Mouse (Mus musculus) spleen, adult 2 months (tissue): Measurements from ENCODE around the gene Gars. TPM values are rescaled to one million over a fixed set of nuclear protein-coding genes. Genes with fewer than 3 reads are reported as not detected.

Experiments used
- DNase-seq, 2 experiments: peaks; one replicate each; pipeline versions ENCODE4 v3.0.0 to v3.0.0-alpha.2; 2012 to 2021; ENCODE audit warnings: low spot score in 2 of 2, low read depth in 1 of 2
- H3K27ac ChIP-seq: fragments of 200-500 bp; 2 replicates; pipeline ENCODE4 v1.5.1; 2012; ENCODE audit warnings: low read length, inconsistent platforms; ENCODE audit not compliant: insufficient read depth
- H3K27me3 ChIP-seq: fragments of 200-500 bp; 2 replicates; pipeline ENCODE4 v1.6.1; 2012; ENCODE audit warnings: mild to moderate bottlenecking, moderate library complexity, low read length, inconsistent platforms; ENCODE audit not compliant: control insufficient read depth, insufficient read depth
- H3K36me3 ChIP-seq: fragments of 200-500 bp; 2 replicates; pipeline ENCODE4 v1.6.1; 2012; ENCODE audit warnings: mild to moderate bottlenecking, low read length, inconsistent platforms; ENCODE audit not compliant: control insufficient read depth, insufficient read depth
- H3K4me1 ChIP-seq: fragments of 200-500 bp; 2 replicates; pipeline ENCODE4 v1.6.1; 2011; ENCODE audit warnings: inconsistent platforms; ENCODE audit not compliant: control insufficient read depth, insufficient read depth, insufficient read length
- H3K4me3 ChIP-seq: fragments of 200-500 bp; 2 replicates; pipeline ENCODE4 v1.5.1; 2011; ENCODE audit warnings: mild to moderate bottlenecking, inconsistent platforms; ENCODE audit not compliant: insufficient read depth, insufficient read length; ENCODE audit errors: extremely low read depth
- CTCF ChIP-seq: fragments of 200-500 bp; IDR thresholded peaks from 2 replicates; pipeline ENCODE4 v1.5.1; 2011; ENCODE audit warnings: mild to moderate bottlenecking, inconsistent platforms; ENCODE audit not compliant: insufficient read depth, insufficient read length, insufficient replicate concordance; ENCODE audit errors: extremely low read depth
- POLR2A ChIP-seq: fragments of 200-500 bp; IDR thresholded peaks from 2 replicates; pipeline ENCODE4 v1.6.1; 2011; ENCODE audit warnings: low read depth, low read length, inconsistent platforms
- WGBS: fragments of 180-500 bp; shearing (Covaris S2); methylation state at CpG from one replicate; pipeline ENCODE4 v1.1.7; 2018; 5-methylcytosine and 5-hydroxymethylcytosine counted together
- polyA plus RNA-seq: library from polyadenylated mRNA; depleted of rRNA; stranded (reverse); fragments of >200 nt; gene quantifications from 2 replicates; pipeline ENCODE4 v1.2.3, GENCODE M21; 2012

The Gars gene
- polyA plus RNA-seq, 1 experiment = 17.1 TPM

DNA sequence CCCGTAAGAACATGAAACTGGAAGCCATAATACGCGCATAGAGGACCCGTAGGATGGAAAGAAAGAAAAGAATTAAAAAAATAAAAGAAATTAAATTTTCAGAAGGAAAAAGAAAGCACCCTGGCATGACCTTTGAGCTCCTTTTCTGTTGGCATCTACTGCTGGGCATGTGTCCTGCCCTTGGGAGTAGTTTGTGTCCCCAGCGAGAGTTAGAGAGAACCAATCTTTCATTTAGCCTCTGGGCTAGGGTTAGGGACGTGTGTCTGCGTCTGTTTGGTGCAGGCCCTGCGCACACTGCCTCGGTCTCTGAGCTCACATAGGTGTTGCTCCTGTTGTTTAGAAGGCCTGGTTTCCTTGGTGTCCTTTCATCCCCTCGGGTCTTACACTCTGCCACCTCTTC is 11.4 kb downstream of the Gars start:
- no peak for DNase-seq
- peaks cover 28% of the 10 kb centered on the region for H3K36me3 ChIP-seq
- H3K27ac ChIP-seq = no peak overlapping the region
- H3K4me3 ChIP-seq = no peak overlapping the region
- H3K4me1 ChIP-seq = no peaks in the 10 kb centered on the region; the same call in 1 of the 2 replicates
- TF ChIP-seq CTCF (no peak), POLR2A (no peak)
- WGBS = 93% methylated on average over 10 of the region's 10 CpGs
- H3K27me3 ChIP-seq = no peaks in the 10 kb centered on the region

DNA sequence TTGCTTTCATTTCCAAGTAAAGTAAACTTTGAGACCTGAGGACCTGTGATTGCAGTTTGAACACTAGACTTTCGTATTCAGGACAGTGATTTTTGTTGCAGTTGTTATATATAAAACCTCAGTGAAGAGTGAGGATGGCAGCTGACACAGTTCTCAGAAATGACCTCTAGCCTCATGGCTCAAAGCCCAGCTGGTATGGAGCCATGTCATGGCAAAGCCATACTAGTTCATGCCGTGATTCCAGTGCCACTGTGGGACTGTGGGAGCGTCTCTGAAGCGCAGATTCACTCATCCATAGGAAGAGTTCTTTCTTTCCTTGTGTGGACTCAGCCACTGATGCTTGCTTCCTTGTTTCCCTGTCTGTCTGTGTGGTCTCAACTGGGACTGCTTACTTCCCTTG is 16.7 kb downstream of the Gars start:
- TF ChIP-seq CTCF (no peak), POLR2A (no peak)
- peaks cover 3% of the 10 kb centered on the region; the same call in 1 of the 2 replicates for H3K4me1 ChIP-seq
- peaks cover 26% of the 10 kb centered on the region for H3K36me3 ChIP-seq
- WGBS = 93% methylated on average over 4 of the region's 4 CpGs
- no peaks in the 10 kb centered on the region for H3K27me3 ChIP-seq
- no peak overlapping the region for H3K4me3 ChIP-seq
- no peak overlapping the region for H3K27ac ChIP-seq
- DNase-seq = no peak

DNA sequence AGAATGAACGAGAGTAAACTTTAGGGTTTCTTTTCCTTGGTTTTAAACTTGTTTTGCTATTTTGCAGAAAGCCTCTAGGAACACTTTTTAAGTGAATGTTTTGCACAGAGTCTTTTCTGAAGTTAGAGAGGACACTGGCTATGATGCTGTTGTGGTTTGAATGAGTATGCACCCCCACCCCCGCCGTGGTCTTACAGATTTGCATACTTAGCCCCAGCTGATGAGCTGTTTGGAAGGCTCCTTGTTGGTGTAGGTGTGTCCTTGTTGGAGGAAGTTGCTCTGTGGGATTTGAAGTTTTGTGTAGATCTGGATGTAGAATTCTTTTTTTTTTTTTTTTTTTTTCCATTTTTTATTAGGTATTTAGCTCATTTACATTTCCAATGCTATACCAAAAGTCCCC is 19.6 kb downstream of the Gars start:
- no peak overlapping the region for H3K27ac ChIP-seq
- DNase-seq = no peak
- H3K27me3 ChIP-seq = no peaks in the 10 kb centered on the region
- peaks cover 3% of the 10 kb centered on the region; the same call in 1 of the 2 replicates for H3K4me1 ChIP-seq
- WGBS = 61% methylated on average over 3 of the region's 3 CpGs
- no peak overlapping the region for H3K4me3 ChIP-seq
- peaks cover 25% of the 10 kb centered on the region for H3K36me3 ChIP-seq
- no peak for TF ChIP-seq POLR2A
- no peak for TF ChIP-seq CTCF

GRCm38 (mm10) chr6:55060241-55060825 is 22.5 kb downstream of the Gars start:
- no peak for TF ChIP-seq CTCF
- no peak for TF ChIP-seq POLR2A
- Histone ChIP-seq H3K4me1 (peaks cover 3% of the 10 kb centered on the region; the same call in 1 of the 2 replicates), H3K27ac (no peak overlapping the region), H3K4me3 (no peak overlapping the region), H3K36me3 (peaks cover 32% of the 10 kb centered on the region), H3K27me3 (no peaks in the 10 kb centered on the region)
- DNase-seq = no peak
- WGBS = 95% methylated on average over 7 of the region's 7 CpGs

DNA sequence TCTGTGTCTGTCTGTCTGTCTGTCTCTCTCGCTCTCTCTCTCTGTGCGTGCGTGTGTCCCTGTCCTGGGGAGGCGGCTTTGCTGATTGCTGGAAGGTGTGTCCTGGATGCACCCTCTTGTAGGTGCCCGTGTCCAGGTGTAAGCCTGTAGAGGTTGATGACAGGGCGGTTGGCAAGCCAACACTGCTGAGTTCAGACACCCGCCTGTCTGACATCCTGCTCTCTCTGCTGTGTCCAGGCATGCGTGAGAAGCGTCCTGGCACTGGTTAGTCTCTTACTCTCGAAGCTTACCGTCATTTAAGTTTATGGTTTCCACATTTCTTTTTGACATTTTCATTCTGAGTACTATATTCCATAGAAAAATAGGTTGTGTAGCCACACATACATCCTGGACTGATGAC is 23.5 kb downstream of the Gars start:
- no peak for DNase-seq
- Histone ChIP-seq H3K27me3 (no peaks in the 10 kb centered on the region), H3K27ac (no peak overlapping the region), H3K4me3 (no peak overlapping the region), H3K36me3 (peaks cover 39% of the 10 kb centered on the region), H3K4me1 (peaks cover 3% of the 10 kb centered on the region; the same call in 1 of the 2 replicates)
- WGBS = 94% methylated on average over 11 of the region's 11 CpGs
- no peak for TF ChIP-seq CTCF
- no peak for TF ChIP-seq POLR2A

- DNase-seq = no peak
- TF ChIP-seq POLR2A = no peak
- no peak for TF ChIP-seq CTCF
- Histone ChIP-seq H3K27ac (no peak overlapping the region), H3K4me1 (no peaks in the 10 kb centered on the region), H3K27me3 (no peaks in the 10 kb centered on the region), H3K36me3 (peaks cover 40% of the 10 kb centered on the region), H3K4me3 (no peak overlapping the region)
- 89% methylated on average over 5 of the region's 5 CpGs for WGBS
Observed at GRCm38 (mm10) chr6:55062200-55062599, 24.4 kb downstream of the Gars start.

GRCm38 (mm10) chr6:55063793-55064476 is 26.1 kb downstream of the Gars start:
- TF ChIP-seq CTCF (no peak), POLR2A (no peak)
- H3K27me3 ChIP-seq = no peaks in the 10 kb centered on the region
- 88% methylated on average over 9 of the region's 9 CpGs for WGBS
- no peaks in the 10 kb centered on the region for H3K4me1 ChIP-seq
- DNase-seq = no peak
- H3K27ac ChIP-seq = no peak overlapping the region
- no peak overlapping the region for H3K4me3 ChIP-seq
- peaks cover 46% of the 10 kb centered on the region for H3K36me3 ChIP-seq
